Mouse (Mus musculus): ENCODE measurements around the gene Dennd1b. TPM values are rescaled to one million over a fixed set of nuclear protein-coding genes. Genes with fewer than 3 reads are reported as not detected.

Dennd1b gene
- polyA plus RNA-seq, 1 experiment from 2014 or later, result 12.6 TPM

DNA sequence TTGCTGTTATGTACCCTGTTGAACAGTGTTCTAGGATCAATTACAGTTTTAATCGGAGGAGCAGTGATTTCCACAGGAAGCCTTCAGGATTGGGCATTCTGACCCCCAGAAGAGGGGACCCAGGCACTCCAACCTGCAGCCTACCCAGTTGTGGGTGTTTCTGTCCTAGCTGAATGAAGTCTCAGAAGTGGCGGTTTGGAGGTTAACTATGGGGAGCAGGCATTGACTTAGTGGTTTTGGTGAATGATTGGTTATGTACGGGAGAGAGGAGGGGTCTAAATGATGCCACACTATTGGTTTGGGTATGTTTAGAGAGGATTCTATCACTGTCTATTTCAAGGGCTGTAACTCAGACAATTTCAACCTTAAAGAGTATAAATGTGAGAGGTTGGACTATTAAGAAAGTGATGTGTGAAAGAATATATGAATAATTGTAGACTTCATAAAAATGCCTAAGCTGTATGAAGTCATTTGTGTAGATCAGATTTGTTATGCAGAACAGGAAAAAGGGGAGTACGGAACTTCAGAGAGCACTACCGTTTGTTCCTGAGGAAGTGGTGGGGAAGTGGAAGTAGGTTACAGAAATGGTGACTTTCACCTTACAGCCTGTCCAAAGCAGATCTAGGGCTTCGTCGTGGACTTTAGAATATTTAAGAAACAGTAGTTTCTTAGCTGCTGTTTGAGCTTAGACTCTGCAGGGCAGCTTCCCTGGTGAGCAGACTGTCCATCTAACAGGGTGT lies 73.7 kb downstream of the Dennd1b start:
- Histone ChIP-seq H3K4me1 (ENCODE audit: insufficient read depth, low read depth, low read length) (no peaks in the 10 kb centered on the region), H3K4me2 (replicated peaks; ENCODE audit: low read depth, low read length) (no peak overlapping the region), H3K9me3 (ENCODE audit: low read length) (no peaks in the 10 kb centered on the region), H3K27me3 (replicated peaks; ENCODE audit: insufficient read depth, low read length) (no peaks in the 10 kb centered on the region), H3K9ac (replicated peaks; ENCODE audit: low read depth) (no peak overlapping the region), H3K27ac (ENCODE audit: low read length) (no peak overlapping the region), H3K36me3 (ENCODE audit: insufficient read depth, low read length) (no peaks in the 10 kb centered on the region), H3K4me3 (ENCODE audit: low read depth, low read length) (no peak overlapping the region)
- DNase-seq (ENCODE audit: low spot score) (no peak), ATAC-seq (no peak)
- TF ChIP-seq CTCF (IDR thresholded peaks at IDR 0.05), result no peak
- TF ChIP-seq EP300 (IDR thresholded peaks at IDR 0.05), result no peak
- WGBS, result 60% methylated on average over 7 of the region's 7 CpGs

- Histone ChIP-seq H3K4me3 (ENCODE audit: low read depth, low read length) (no peak overlapping the region), H3K27me3 (replicated peaks; ENCODE audit: insufficient read depth, low read length) (no peaks in the 10 kb centered on the region), H3K9me3 (ENCODE audit: low read length) (no peaks in the 10 kb centered on the region), H3K4me2 (replicated peaks; ENCODE audit: low read depth, low read length) (no peak overlapping the region), H3K36me3 (ENCODE audit: insufficient read depth, low read length) (no peaks in the 10 kb centered on the region), H3K9ac (replicated peaks; ENCODE audit: low read depth) (no peak overlapping the region), H3K27ac (ENCODE audit: low read length) (no peak overlapping the region), H3K4me1 (ENCODE audit: insufficient read depth, low read depth, low read length) (no peaks in the 10 kb centered on the region)
- WGBS, result 79% methylated on average over 4 of the region's 4 CpGs
- DNase-seq (ENCODE audit: low spot score) (no peak), ATAC-seq (no peak)
- no peak for TF ChIP-seq EP300 (IDR thresholded peaks at IDR 0.05)
- TF ChIP-seq CTCF (IDR thresholded peaks at IDR 0.05), result no peak
Measured at GRCm38 (mm10) chr1:139038074-139038473, 74.8 kb downstream of the Dennd1b start.

GRCm38 (mm10) chr1:139038620-139039019 lies 75.4 kb downstream of the Dennd1b start:
- WGBS, result 65% methylated on average over 3 of the region's 3 CpGs
- no peak for DNase-seq (ENCODE audit: low spot score)
- no peak for TF ChIP-seq CTCF (IDR thresholded peaks at IDR 0.05)

GRCm38 (mm10) chr1:139039529-139040230 lies 76.4 kb downstream of the Dennd1b start:
- Histone ChIP-seq H3K27me3 (replicated peaks; ENCODE audit: insufficient read depth, low read length) (no peaks in the 10 kb centered on the region), H3K4me2 (replicated peaks; ENCODE audit: low read depth, low read length) (no peak overlapping the region), H3K4me3 (ENCODE audit: low read depth, low read length) (no peak overlapping the region), H3K9me3 (ENCODE audit: low read length) (no peaks in the 10 kb centered on the region), H3K27ac (ENCODE audit: low read length) (no peak overlapping the region), H3K4me1 (ENCODE audit: insufficient read depth, low read depth, low read length) (no peaks in the 10 kb centered on the region), H3K36me3 (ENCODE audit: insufficient read depth, low read length) (no peaks in the 10 kb centered on the region), H3K9ac (replicated peaks; ENCODE audit: low read depth) (no peak overlapping the region)
- DNase-seq (ENCODE audit: low spot score) (no peak), ATAC-seq (no peak)
- TF ChIP-seq EP300 (IDR thresholded peaks at IDR 0.05) (no peak), CTCF (IDR thresholded peaks at IDR 0.05) (no peak)
- WGBS, result 73% methylated on average over 7 of the region's 7 CpGs

More at GRCm38 (mm10) chr1:139038620-139039019, 75.4 kb downstream of the Dennd1b start:
- H3K27ac ChIP-seq (ENCODE audit: low read length), result no peak overlapping the region
- no peaks in the 10 kb centered on the region for H3K36me3 ChIP-seq (ENCODE audit: insufficient read depth, low read length)
- H3K9ac ChIP-seq (replicated peaks; ENCODE audit: low read depth), result no peak overlapping the region
- H3K4me1 ChIP-seq (ENCODE audit: insufficient read depth, low read depth, low read length), result no peaks in the 10 kb centered on the region
- H3K9me3 ChIP-seq (ENCODE audit: low read length), result no peaks in the 10 kb centered on the region
- ATAC-seq, result no peak
- no peak overlapping the region for H3K4me2 ChIP-seq (replicated peaks; ENCODE audit: low read depth, low read length)
- no peaks in the 10 kb centered on the region for H3K27me3 ChIP-seq (replicated peaks; ENCODE audit: insufficient read depth, low read length)
- no peak overlapping the region for H3K4me3 ChIP-seq (ENCODE audit: low read depth, low read length)

DNA sequence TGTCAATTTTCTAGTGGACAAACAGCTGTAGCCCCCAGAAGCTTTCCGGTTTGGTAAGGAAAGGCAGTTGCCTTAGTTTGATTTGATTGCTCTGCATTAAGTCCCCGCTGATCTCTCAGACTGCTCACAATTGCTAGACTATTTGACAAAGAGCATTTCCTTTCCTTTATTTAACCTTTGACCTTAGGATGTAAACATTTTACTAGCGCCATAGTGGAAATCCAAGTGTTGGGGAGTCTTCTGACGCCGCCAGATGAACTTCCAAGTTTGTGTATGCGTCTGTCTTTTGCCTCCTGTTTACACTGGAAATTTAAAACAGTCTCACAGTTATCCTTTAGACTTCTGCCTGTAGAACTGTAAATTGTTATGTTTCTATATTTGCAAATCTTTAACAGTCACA lies 85.8 kb downstream of the Dennd1b start:
- DNase-seq (ENCODE audit: low spot score) (no peak), ATAC-seq (no peak)
- 32% methylated on average over 6 of the region's 6 CpGs for WGBS

DNA sequence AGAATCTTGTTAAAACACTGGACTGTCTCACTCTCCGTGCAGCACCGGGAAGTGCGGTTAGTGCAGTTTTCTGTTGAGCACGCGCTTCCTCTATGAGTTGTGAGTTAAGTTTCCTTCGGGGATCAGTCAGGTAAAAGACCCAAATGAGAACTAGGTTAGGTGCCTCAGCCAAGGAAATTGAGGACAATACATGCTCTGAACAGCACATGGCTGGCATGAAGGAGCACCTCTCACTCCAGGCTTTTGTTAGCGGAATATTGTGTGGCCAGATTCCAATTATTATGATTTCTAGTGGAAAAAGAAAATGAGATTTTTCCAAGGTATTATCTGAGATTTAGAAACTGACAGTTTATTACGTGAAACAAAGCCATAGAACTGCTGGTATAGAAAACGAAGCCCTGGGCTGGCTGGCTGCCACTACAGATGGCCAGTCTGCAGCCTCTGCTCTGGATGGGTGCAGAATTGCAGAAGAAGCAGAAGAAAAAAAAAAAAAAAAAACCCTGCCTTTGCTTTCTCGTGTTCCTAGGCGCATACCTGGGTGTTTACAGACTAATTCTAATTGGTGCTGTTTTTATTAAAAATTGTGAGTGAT lies 86.7 kb downstream of the Dennd1b start:
- Histone ChIP-seq H3K27me3 (replicated peaks; ENCODE audit: insufficient read depth, low read length) (no peaks in the 10 kb centered on the region), H3K9me3 (ENCODE audit: low read length) (no peaks in the 10 kb centered on the region), H3K9ac (replicated peaks; ENCODE audit: low read depth) (no peak overlapping the region), H3K4me1 (ENCODE audit: insufficient read depth, low read depth, low read length) (no peaks in the 10 kb centered on the region), H3K4me3 (ENCODE audit: low read depth, low read length) (no peak overlapping the region), H3K27ac (ENCODE audit: low read length) (no peak overlapping the region), H3K4me2 (replicated peaks; ENCODE audit: low read depth, low read length) (no peak overlapping the region), H3K36me3 (ENCODE audit: insufficient read depth, low read length) (no peaks in the 10 kb centered on the region)
- TF ChIP-seq CTCF (IDR thresholded peaks at IDR 0.05) (no peak), EP300 (IDR thresholded peaks at IDR 0.05) (no peak)
- ATAC-seq, result no peak
- DNase-seq (ENCODE audit: low spot score), result no peak
- WGBS, result 66% methylated on average over 11 of the region's 11 CpGs

More for the DNA sequence above, 85.8 kb downstream of the Dennd1b start:
- TF ChIP-seq EP300 (IDR thresholded peaks at IDR 0.05) (no peak), CTCF (IDR thresholded peaks at IDR 0.05) (no peak)
- Histone ChIP-seq H3K27me3 (replicated peaks; ENCODE audit: insufficient read depth, low read length) (no peaks in the 10 kb centered on the region), H3K27ac (ENCODE audit: low read length) (no peak overlapping the region), H3K9me3 (ENCODE audit: low read length) (no peaks in the 10 kb centered on the region), H3K36me3 (ENCODE audit: insufficient read depth, low read length) (no peaks in the 10 kb centered on the region), H3K9ac (replicated peaks; ENCODE audit: low read depth) (no peak overlapping the region), H3K4me1 (ENCODE audit: insufficient read depth, low read depth, low read length) (no peaks in the 10 kb centered on the region), H3K4me2 (replicated peaks; ENCODE audit: low read depth, low read length) (no peak overlapping the region), H3K4me3 (ENCODE audit: low read depth, low read length) (no peak overlapping the region)
